Mouse (Mus musculus) hematopoietic stem cell, adult 5-6 weeks (primary cell): ENCODE measurements around the gene Il7r. TPM values are rescaled to one million over a fixed set of nuclear protein-coding genes. Genes with fewer than 3 reads are reported as not detected.
"Not testable (repeated sequence)": the region's sequence is repeated elsewhere in the genome, so short reads cannot be mapped to it uniquely, and the experiment has no call there.

Source experiments
- ATAC-seq, 2 experiments: fragments of 125-278 bp in 1 of 2; replicated peaks in 1 of 2; 2 replicates each; pipeline ENCODE4 v1.8.0; 2016 to 2017; ENCODE audit warnings: inconsistent platforms in 2 of 2, mild to moderate bottlenecking in 2 of 2, moderate number of reproducible peaks in 2 of 2, low read depth in 1 of 2, moderate TSS enrichment in 1 of 2; ENCODE audit not compliant: low FRiP score in 2 of 2, poor library complexity in 2 of 2, severe bottlenecking in 2 of 2, insufficient read depth in 1 of 2, low TSS enrichment in 1 of 2
- total RNA-seq: library from RNA; stranded (forward); fragments of 172-1452, 232-1000 nt; gene quantifications from 2 replicates; pipeline ENCODE4 v1.2.3, GENCODE M21; 2017

Il7r gene
- 5.7 and 11.8 TPM in 2 replicates for total RNA-seq

DNA sequence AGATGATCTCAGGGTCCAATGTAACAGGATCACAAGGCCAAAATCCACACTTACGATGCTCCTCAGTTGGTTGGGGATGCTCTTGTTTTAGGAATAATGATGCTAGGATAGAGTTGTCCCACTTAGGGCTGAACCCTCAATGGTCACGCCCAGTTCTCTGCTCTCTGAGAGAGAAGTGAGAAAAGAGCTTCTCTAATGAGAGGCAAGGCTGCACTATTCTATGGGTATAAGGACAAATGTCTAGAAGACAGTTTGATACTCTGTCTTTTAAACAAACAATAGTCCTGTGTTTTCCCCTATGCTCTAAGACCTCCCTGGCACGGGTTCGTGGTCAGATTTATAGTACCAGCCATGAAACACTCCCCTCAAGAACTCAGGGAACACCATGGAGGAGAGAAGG, at the start of gene Il7r:
Gene Il7r (minus strand): TSS at position 101 of the 400 bp plus-strand sequence.
- ATAC-seq = no peak

DNA sequence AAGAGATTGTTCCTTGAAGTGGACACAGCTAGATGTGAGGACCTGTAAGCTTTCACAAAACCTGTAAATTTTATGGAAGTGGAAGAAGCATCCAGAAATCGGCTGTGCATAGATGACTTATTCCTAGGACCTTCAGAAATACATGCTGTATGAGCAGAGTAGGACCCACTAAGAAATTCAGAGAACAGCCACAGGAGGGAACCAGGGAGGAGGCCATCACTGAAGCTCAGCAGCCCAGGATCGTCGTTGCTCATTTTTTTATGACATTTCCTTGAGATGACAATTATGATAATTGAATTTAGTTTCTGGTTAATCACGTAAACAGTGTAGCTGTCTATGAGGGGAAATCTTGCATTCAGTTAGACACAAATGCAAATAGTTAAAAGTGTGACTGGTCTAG, 47.3 kb upstream of the Il7r start:
- ATAC-seq = 0 out of 4 replicates have a peak, but pooled peaks of 1 of the 2 experiments have one; percentile 39

- peak; percentile 58 to 62 for ATAC-seq
Measured at GRCm38 (mm10) chr15:9574796-9575195, 44.8 kb upstream of the Il7r start.

DNA sequence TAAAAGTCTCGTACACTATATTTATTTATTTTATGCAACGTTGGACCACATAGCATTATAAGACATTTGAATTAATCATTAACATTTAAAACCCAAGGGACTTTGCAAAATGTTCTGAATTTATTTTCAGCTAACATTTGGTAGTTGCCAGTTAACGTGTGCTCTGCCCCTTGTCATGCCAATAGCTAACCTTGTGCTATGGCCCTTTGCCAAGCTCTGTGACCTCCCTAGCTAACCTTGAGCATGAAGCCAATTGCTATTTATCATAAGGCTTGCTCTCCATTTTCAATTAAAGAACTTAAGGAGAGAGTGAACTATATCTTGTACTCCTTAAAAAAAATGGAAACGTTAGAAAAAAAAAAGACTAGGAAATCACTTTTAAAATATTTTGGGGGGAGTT, 43.4 kb upstream of the Il7r start:
- ATAC-seq = no peak

- no peak for ATAC-seq
Measured at GRCm38 (mm10) chr15:9572664-9573063, 42.7 kb upstream of the Il7r start.

DNA sequence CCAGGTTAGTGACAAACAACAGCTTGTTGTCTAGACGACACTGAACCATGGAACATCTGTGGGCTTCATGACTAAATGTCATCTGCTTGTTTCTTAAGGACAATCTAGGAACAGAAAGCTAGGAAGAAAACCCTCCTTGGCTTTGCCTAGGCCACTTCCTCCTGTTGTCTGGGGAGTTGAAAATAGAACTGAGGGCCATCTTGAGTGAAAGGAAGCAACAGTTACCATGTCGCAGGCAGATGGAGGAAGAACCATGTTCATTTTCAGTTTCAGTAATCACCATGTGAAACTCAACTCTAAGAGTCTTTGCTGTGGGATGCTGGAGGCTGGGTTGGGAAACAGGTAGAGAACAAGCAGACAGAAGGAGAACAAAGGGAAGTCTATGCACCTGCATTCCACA, 41.9 kb upstream of the Il7r start:
- ATAC-seq = 0 out of 4 replicates have a peak, but pooled peaks of 1 of the 2 experiments have one; percentile 32

DNA sequence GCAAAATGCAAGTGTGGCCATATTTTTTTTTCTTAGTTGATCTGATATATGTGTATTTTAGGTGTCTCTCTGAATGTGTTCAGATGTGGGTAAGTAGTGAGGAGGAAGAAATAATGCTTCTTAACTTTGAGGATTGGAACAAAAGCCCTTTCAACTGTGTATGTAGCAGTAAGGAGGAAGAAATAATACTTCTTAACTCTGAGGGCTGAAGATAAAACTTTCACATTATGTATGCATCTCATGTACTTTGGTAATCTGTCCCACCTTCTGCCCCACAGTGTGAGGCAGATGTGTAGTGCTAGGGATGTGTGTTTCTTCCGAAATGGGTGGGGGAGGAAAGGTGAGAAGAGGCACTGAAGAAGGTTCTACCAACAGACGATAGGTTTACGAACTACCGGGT, 37.3 kb upstream of the Il7r start:
- ATAC-seq = no peak

DNA sequence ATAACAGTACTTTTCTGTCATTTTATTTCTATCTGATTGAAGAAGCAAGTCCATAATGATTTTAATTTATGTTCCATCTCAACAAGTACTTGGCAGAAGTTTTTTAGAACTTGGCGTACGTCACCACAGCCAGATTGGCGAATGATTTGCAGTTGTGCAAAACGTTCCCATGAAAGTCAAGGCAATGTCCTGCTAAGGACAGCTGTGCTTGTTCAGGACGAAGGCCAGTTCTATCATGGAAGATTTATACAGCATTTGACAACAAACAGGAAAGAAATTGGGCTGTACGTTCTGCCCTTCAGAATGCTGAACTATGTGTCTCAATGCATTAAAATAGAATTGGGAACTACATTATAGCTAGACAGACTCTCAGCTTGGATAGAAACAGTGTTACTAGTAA, 35.4 kb upstream of the Il7r start:
- ATAC-seq = no peak

- ATAC-seq = no peak
Measured at GRCm38 (mm10) chr15:9564156-9564555, 34.2 kb upstream of the Il7r start.

GRCm38 (mm10) chr15:9557264-9557663, 27.3 kb upstream of the Il7r start:
- not testable (repeated sequence) for ATAC-seq

GRCm38 (mm10) chr15:9548951-9549350, 19.0 kb upstream of the Il7r start:
- no peak for ATAC-seq

DNA sequence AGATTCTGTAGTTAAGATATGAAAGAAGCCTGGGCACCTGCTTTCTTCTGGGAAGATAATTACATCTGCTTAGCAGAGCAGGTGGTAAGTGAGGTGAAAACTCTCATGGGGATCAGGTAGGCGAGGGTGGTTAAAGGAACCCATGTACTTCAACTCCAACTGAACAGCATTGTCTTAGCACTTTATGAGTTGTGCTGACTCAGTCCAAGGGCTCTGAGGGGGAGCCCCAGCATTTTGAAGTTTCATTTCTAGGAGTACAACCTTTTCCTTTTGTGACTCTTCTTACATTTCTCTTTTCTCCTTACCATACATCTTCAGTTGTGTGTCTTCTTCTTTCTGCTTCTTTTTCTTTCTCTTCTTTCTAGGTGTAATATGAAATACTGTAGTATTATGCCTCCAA, 5.2 kb upstream of the Il7r start:
- no peak for ATAC-seq

- ATAC-seq = no peak
Measured at GRCm38 (mm10) chr15:9533356-9533902, 3.5 kb upstream of the Il7r start.

- peak; percentile 92 for ATAC-seq
Measured at GRCm38 (mm10) chr15:9529646-9530045, 330 bp downstream of the Il7r start.

DNA sequence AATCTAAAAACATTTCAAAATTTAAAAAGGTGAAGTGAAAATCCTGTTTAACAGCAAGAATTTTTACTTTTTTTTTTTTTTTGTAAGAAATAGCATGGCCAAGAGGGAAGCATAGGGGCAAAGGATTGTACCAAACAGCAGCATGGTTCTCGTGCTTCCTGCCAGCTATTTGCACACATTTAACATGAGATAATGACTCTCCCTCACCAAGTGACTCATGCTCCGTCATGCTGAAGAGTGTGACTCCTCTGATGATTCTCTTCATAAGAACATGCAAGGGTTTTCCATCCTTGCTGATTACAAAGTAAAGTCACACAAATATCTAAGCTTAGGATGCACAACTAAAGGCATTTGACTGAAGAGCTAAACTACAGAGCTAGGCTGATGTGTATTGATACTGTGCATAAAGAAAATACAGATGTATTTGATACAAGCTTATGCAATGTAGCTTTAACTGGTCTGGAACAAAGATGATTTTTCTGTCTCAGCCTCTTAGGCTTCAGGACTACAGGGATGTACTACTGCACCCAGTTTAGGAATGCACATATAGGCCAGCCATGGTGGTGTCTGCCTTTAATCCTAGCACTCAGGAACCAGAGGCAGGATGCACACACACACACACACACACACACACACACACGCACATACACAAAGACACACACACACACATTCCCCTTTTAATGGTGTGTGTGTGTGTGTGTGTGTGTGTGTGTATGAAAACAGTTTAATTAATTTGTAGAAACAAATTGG, 1.6 kb downstream of the Il7r start:
- ATAC-seq = no peak

- ATAC-seq = no peak
Measured at GRCm38 (mm10) chr15:9526412-9526811, 3.6 kb downstream of the Il7r start.

GRCm38 (mm10) chr15:9524907-9525306, 5.1 kb downstream of the Il7r start:
- ATAC-seq = no peak

DNA sequence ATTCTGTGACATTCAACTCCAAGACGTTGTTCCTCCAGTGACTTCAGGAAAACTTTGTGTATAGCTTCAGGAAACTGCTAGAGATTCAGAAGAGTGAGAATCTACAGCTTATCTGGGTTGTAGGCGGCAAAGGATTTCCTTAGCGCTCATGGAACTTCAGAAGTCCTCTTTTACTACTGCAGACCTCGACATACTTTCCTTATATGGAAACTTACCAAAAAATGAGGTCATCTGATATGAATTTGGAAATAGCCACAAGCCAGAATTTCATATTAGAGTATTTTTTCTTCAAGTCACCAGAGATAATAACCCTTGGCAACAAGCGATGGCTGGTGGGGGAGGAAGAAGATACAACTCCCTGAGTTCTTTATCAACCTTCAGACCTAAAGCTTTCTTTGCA, 6.0 kb downstream of the Il7r start:
- ATAC-seq = no peak

DNA sequence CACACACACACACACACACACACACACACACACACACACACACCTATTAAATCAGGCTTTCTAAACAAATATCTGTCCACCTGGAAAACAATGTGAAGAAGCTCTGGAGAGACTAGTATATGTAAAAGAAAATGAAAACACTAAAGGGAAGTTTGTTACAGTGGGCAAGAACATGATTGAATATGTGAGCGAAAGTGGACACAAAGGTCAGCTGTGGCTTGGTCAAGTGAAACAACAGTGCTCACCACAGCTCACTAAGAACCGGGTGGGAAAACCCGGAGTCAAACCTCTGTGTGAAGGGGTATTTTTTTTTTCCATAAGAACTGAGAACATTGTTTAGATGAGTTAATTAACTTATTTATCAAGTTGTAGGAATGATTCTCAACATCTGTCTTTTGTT, 6.9 kb downstream of the Il7r start:
- ATAC-seq = no peak
